Mouse (Mus musculus): ENCODE measurements at regions not wholly inside any gene's neighbourhood (a gene's known extent, or its start where the extent isn't known, plus 50 kb on each side); places are given as distances from the start of the nearest gene placed in this dataset.

- no peak for TF ChIP-seq GATA1 (IDR thresholded peaks at IDR 0.05; ENCODE audit: borderline replicate concordance, low read length)
- TF ChIP-seq FLI1 (IDR thresholded peaks at IDR 0.05; ENCODE audit: low read length): no peak
- Histone ChIP-seq H3K4me3 (replicated peaks) (no peak overlapping the region), H3K27me3 (replicated peaks) (no peaks in the 10 kb centered on the region)
Measured at GRCm38 (mm10) chr14:15698607-15699006, 259.8 kb upstream of the Lrrc3b start.

DNA sequence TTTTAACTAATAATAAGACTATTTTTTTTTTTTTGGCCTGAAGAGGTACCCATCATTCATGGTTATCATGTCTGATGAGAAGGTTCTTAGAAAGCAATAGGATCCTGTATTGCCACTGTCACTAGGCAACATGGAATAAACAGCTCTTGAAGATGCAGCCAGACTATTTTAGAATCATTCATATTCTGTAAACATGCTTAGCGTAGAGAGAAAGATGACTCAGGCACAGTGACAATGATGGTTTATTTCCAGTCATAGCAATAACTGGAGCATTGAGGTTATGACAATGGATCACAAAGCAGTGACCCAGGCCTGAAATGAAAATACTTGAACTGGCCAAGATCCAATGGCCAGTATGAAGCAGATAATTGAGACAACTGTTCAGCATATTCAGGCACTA lies 283.3 kb upstream of the Lrrc3b start:
- peaks cover 15% of the 10 kb centered on the region; the same call in 1 of the 2 replicates for H3K9me3 ChIP-seq
- TF ChIP-seq GATA1 (IDR thresholded peaks at IDR 0.05; ENCODE audit: borderline replicate concordance, low read length): no peak
- no peak for TF ChIP-seq FLI1 (IDR thresholded peaks at IDR 0.05; ENCODE audit: low read length)
- H3K36me3 ChIP-seq (replicated peaks; ENCODE audit: low read length): no peaks in the 10 kb centered on the region
- no peaks in the 10 kb centered on the region for H3K4me1 ChIP-seq
- no peak overlapping the region for H3K4me3 ChIP-seq (replicated peaks)
- H3K27me3 ChIP-seq (replicated peaks): no peaks in the 10 kb centered on the region

More at GRCm38 (mm10) chr14:15698607-15699006, 259.8 kb upstream of the Lrrc3b start:
- no peaks in the 10 kb centered on the region for H3K9me3 ChIP-seq
- no peaks in the 10 kb centered on the region for H3K36me3 ChIP-seq (replicated peaks; ENCODE audit: low read length)
- H3K4me1 ChIP-seq: no peaks in the 10 kb centered on the region

DNA sequence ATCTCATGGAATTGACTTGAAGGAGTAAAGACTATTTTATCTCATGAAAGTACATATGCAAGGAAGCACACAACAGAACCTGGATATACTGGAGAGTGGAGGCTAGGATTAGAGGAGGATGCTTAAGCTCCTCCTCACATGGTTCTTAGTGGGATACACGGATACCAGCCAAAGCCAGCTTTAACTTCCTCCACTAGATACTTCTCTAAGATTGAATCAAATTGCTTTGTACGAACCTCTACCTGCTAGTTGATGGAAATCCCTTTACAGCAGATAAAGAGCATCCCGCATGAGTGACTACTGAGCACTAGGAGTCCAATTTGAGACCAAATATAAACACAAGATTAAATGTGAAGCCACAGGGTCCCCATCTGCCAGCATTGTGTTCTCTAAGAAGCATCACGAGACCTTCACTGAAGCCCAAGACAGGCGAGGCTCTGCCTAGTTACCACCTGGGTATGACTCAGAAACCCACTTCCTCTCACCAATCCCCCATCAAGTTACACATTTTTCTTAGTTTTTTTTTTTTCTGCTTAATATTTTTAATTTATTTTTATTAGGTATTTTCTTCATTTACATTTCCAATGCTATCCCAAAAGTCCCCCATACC lies 307.9 kb upstream of the Lrrc3b start:
- Histone ChIP-seq H3K27me3 (replicated peaks) (no peaks in the 10 kb centered on the region), H3K4me1 (no peaks in the 10 kb centered on the region), H3K9me3 (no peaks in the 10 kb centered on the region), H3K36me3 (replicated peaks; ENCODE audit: low read length) (no peaks in the 10 kb centered on the region), H3K4me3 (replicated peaks) (no peak overlapping the region)
- TF ChIP-seq FLI1 (IDR thresholded peaks at IDR 0.05; ENCODE audit: low read length): no peak
- TF ChIP-seq GATA1 (IDR thresholded peaks at IDR 0.05; ENCODE audit: borderline replicate concordance, low read length): no peak

- peak overlapping the region; percentile 7 for H3K4me3 ChIP-seq (replicated peaks)
- no peaks in the 10 kb centered on the region for H3K27me3 ChIP-seq (replicated peaks)
- no peaks in the 10 kb centered on the region for H3K9me3 ChIP-seq
- no peaks in the 10 kb centered on the region for H3K36me3 ChIP-seq (replicated peaks; ENCODE audit: low read length)
- H3K4me1 ChIP-seq: 0 out of 2 replicates have a peak, but pooled peaks cover 5% of the 10 kb centered on the region
- no peak for TF ChIP-seq GATA1 (IDR thresholded peaks at IDR 0.05; ENCODE audit: borderline replicate concordance, low read length)
- TF ChIP-seq FLI1 (IDR thresholded peaks at IDR 0.05; ENCODE audit: low read length): no peak
Measured at GRCm38 (mm10) chr14:15769846-15770448, 331.2 kb upstream of the Lrrc3b start.

DNA sequence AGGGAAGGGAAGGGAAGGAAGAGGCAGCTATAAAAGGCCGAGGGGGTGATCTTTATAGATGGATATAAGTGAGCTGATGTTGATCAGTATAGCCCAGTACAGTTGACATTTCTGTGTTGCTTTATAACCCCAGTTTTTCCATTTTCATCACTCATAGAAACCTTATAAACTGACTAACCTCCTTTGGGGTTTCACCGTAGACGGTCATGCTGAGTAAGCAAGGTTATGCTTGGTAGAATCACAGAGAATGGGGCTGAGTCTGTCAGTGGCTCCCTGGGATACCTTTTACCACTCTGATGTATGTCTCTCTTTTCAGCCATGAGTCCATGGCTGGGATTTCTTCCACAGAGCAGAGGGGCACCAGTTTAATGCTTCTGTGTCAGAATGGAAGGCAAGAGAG lies 345.9 kb upstream of the Lrrc3b start:
- no peaks in the 10 kb centered on the region for H3K4me1 ChIP-seq
- TF ChIP-seq FLI1 (IDR thresholded peaks at IDR 0.05; ENCODE audit: low read length) (no peak), GATA1 (IDR thresholded peaks at IDR 0.05; ENCODE audit: borderline replicate concordance, low read length) (no peak)
- no peak overlapping the region for H3K4me3 ChIP-seq (replicated peaks)
- H3K9me3 ChIP-seq: no peaks in the 10 kb centered on the region; the same call in 1 of the 2 replicates
- no peaks in the 10 kb centered on the region for H3K27me3 ChIP-seq (replicated peaks)
- no peaks in the 10 kb centered on the region for H3K36me3 ChIP-seq (replicated peaks; ENCODE audit: low read length)

DNA sequence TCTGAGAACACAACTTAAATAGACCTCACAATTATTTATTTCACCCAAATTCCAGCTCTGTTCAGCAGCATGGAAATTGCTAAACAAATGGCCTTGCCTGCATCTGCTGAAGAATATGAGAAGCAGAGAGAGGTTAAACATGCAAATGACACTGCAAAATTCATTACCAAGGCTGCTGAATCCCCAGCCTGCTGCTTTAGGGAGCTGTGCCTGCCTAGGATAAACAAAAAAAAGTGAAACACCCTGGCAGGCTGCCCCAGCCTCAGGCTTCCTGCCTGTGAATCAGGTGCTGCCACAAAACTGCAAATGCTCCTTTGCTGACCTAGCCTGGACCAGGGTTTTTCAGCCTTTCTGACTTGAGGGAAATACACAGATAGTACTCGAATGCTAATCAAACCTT lies 346.4 kb upstream of the Lrrc3b start:
- Histone ChIP-seq H3K27me3 (replicated peaks) (no peaks in the 10 kb centered on the region), H3K4me1 (no peaks in the 10 kb centered on the region), H3K9me3 (no peaks in the 10 kb centered on the region; the same call in 1 of the 2 replicates), H3K36me3 (replicated peaks; ENCODE audit: low read length) (no peaks in the 10 kb centered on the region), H3K4me3 (replicated peaks) (no peak overlapping the region)
- TF ChIP-seq GATA1 (IDR thresholded peaks at IDR 0.05; ENCODE audit: borderline replicate concordance, low read length) (no peak), FLI1 (IDR thresholded peaks at IDR 0.05; ENCODE audit: low read length) (no peak)

- TF ChIP-seq GATA1 (IDR thresholded peaks at IDR 0.05; ENCODE audit: borderline replicate concordance, low read length) (no peak), FLI1 (IDR thresholded peaks at IDR 0.05; ENCODE audit: low read length) (no peak)
- no peaks in the 10 kb centered on the region for H3K4me1 ChIP-seq
- H3K9me3 ChIP-seq: 0 out of 2 replicates have a peak, but pooled peaks cover 6% of the 10 kb centered on the region
- no peaks in the 10 kb centered on the region for H3K36me3 ChIP-seq (replicated peaks; ENCODE audit: low read length)
- H3K27me3 ChIP-seq (replicated peaks): no peaks in the 10 kb centered on the region
- H3K4me3 ChIP-seq (replicated peaks): no peak overlapping the region
Measured at GRCm38 (mm10) chr14:15795698-15796097, 356.9 kb upstream of the Lrrc3b start.

- H3K4me1 ChIP-seq: no peaks in the 10 kb centered on the region
- H3K4me3 ChIP-seq (replicated peaks): no peak overlapping the region
- H3K36me3 ChIP-seq (replicated peaks; ENCODE audit: low read length): no peaks in the 10 kb centered on the region
- H3K27me3 ChIP-seq (replicated peaks): no peaks in the 10 kb centered on the region
- peaks cover 11% of the 10 kb centered on the region for H3K9me3 ChIP-seq
- TF ChIP-seq GATA1 (IDR thresholded peaks at IDR 0.05; ENCODE audit: borderline replicate concordance, low read length) (no peak), FLI1 (IDR thresholded peaks at IDR 0.05; ENCODE audit: low read length) (no peak)
Measured at GRCm38 (mm10) chr14:15797019-15797418, 358.2 kb upstream of the Lrrc3b start.

- H3K36me3 ChIP-seq (replicated peaks; ENCODE audit: low read length): no peaks in the 10 kb centered on the region
- peaks cover 11% of the 10 kb centered on the region for H3K9me3 ChIP-seq
- no peak for TF ChIP-seq FLI1 (IDR thresholded peaks at IDR 0.05; ENCODE audit: low read length)
- TF ChIP-seq GATA1 (IDR thresholded peaks at IDR 0.05; ENCODE audit: borderline replicate concordance, low read length): no peak
- H3K4me1 ChIP-seq: no peaks in the 10 kb centered on the region
- H3K27me3 ChIP-seq (replicated peaks): no peaks in the 10 kb centered on the region
- no peak overlapping the region for H3K4me3 ChIP-seq (replicated peaks)
Measured at GRCm38 (mm10) chr14:15801477-15802099, 362.8 kb upstream of the Lrrc3b start.

- Histone ChIP-seq H3K4me1 (no peaks in the 10 kb centered on the region), H3K4me3 (replicated peaks) (no peak overlapping the region), H3K9me3 (peaks cover 4% of the 10 kb centered on the region; the same call in 1 of the 2 replicates), H3K36me3 (replicated peaks; ENCODE audit: low read length) (no peaks in the 10 kb centered on the region), H3K27me3 (replicated peaks) (no peaks in the 10 kb centered on the region)
- TF ChIP-seq FLI1 (IDR thresholded peaks at IDR 0.05; ENCODE audit: low read length) (no peak), GATA1 (IDR thresholded peaks at IDR 0.05; ENCODE audit: borderline replicate concordance, low read length) (no peak)
Measured at GRCm38 (mm10) chr14:15809083-15809482, 370.3 kb upstream of the Lrrc3b start.
